Comparison of ENCODE assay signal across 8 mouse cellular contexts in the genomic region with DNA sequence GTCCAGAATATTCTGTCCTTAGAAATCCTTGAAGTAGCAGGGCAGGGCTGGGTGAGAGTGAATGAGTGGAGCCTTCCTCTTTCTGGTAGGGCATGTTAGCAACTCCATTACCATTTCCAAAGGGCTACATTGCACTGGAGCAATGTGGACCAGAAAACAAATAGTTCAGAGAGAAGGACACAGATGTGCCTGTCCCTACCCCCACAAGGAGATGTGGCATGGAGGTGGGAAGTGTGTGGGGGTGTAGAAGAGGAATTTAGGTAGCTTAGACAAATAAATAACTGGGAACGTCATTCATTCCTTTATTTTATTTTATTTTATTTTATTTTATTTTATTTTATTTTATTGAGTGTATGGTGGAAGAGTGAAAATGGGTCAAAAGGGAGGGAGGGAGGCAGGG.
DNase-seq lines count a peak whose midpoint lies in the region.
"Not testable (repeated sequence)": the region's sequence is repeated elsewhere in the genome, so short reads cannot be mapped to it uniquely, and the experiment has no call there.

No protein-coding gene starts in this region.

- DNase-seq in R1 (ENCODE audit: low read depth, low spot score): peak; percentile 96
- DNase-seq in cerebellum, adult 18-20 months: peak; percentile 28 to 43
- DNase-seq in gastrocnemius, postnatal 10 days: peak; percentile 39
- peak; percentile 28 to 45 for DNase-seq in kidney, adult 8-10 months
- peak; percentile 50 to 76 for DNase-seq in left cerebral cortex, postnatal 10 days (ENCODE audit: extremely low spot score in 1 of 2, low spot score in 2 of 2)
- DNase-seq in naive thymus-derived CD4-positive, alpha-beta T cell, adult 2 months (ENCODE audit: low read depth): peak; percentile 44
- DNase-seq in spleen, postnatal 36 days (ENCODE audit: low spot score in 2 of 2): peak; percentile 59 to 69
- peak; percentile 33 for DNase-seq in yolk sac, embryonic 10.5 days (ENCODE audit: low spot score)

- intact Hi-C loops in left cerebral cortex, postnatal 10 days (cut with DNase I): not testable (repeated sequence)

Comparison
In these comparisons a context has a peak if more than half of its experiments do, and no peak if none do; other contexts are left out.
1. Peak in every context shown above with its lines: DNase-seq.
2. DNase-seq: peak in every context shown above with its lines; median percentile 96 in R1; 64 in spleen, postnatal 36 days; 63 in left cerebral cortex, postnatal 10 days; 44 in naive thymus-derived CD4-positive, alpha-beta T cell, adult 2 months; 39 in gastrocnemius, postnatal 10 days; 36 in kidney, adult 8-10 months; 36 in cerebellum, adult 18-20 months; 33 in yolk sac, embryonic 10.5 days.